Mouse (Mus musculus) CD4-positive, CD25-positive, alpha-beta regulatory T cell, adult 4 months (primary cell): ENCODE results near the gene Fadd. TPM values are rescaled to one million over a fixed set of nuclear protein-coding genes. Genes with fewer than 3 reads are reported as not detected.

Source experiments
- ATAC-seq: one replicate; pipeline ENCODE4 v1.8.0; 2017
- polyA plus RNA-seq, 2 experiments: library from polyadenylated mRNA; unstranded; fragments of 100-300 nt; shearing (Covaris generic); gene quantifications; one replicate each; pipeline ENCODE4 v1.2.1; 2017

Fadd gene
- polyA plus RNA-seq, 2 experiments from 2014 or later = 8.2 to 9.4 TPM

- no peak for ATAC-seq
These were observed 52.4 kb downstream of the Fadd start for GRCm38 (mm10) chr7:144529851-144530250.

GRCm38 (mm10) chr7:144527723-144528221 is 54.5 kb downstream of the Fadd start:
- ATAC-seq = no peak

Other genes starting within 250 kb of the Fadd start
- gene Cttn, start 111.5 kb downstream of the Fadd start, polyA plus RNA-seq = 1 to 10 TPM; 5.4 to 8.1 TPM
- 10 to 100 TPM; 28.3 to 31.6 TPM for gene Ppfia1, start 28.7 kb downstream of the Fadd start, polyA plus RNA-seq
- gene Ano1, start 169.5 kb upstream of the Fadd start, polyA plus RNA-seq = under 1 TPM in 1 of 2 experiments, not detected in 1; 0.09 TPM